Mouse (Mus musculus): Measurements from ENCODE around the gene Ncf4. TPM values are rescaled to one million over a fixed set of nuclear protein-coding genes. Genes with fewer than 3 reads are reported as not detected.
A peak's percentile ranks its signal among the peaks of the same experiment; 100 is the strongest.

Ncf4 gene
- polyA plus RNA-seq, 1 experiment from 2014 or later, result 3.8 TPM

DNA sequence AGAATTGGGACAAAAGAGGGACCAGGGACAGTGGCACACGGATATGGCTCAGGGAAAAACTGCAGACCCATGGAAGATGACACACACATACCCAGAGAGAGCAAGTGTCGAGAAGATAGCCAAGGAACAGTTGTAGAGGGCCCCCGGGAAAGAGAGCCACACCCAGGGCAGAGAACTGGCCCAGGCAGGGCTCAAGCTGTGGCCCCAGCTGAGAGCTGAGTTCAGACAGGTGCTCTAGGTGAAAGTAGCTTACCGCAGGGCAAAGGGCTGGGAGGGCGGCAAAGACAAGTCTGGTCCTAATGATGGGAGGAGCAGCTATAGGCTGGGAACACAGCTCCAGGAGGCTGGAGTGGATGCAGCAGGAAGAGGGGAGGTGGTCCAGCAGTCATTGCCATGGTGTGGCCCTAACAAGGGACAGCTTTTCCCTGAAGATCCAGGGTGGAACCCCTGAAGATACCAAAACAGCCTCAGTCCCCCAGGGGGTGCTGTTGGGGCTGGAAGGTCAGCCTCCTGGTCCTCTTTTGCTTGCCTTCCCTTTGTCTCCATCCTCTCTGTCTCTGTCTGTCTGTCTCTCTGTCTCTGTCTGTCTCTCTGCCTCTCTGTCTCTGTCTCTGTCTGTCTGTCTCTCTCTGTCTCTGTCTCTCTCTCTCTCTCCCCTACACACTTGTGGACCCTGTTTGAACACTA is 9.6 kb upstream of the Ncf4 start:
- no peaks in the 10 kb centered on the region for H3K9me3 ChIP-seq
- H3K27ac ChIP-seq, result no peak overlapping the region
- WGBS, result 70% methylated on average over 5 of the region's 5 CpGs
- no peaks in the 10 kb centered on the region for H3K4me1 ChIP-seq (replicated peaks)
- ATAC-seq (ENCODE audit: insufficient number of reproducible peaks, insufficient read depth, low FRiP score, low TSS enrichment, low read depth), result no peak
- no peak overlapping the region for H3K9ac ChIP-seq (replicated peaks)
- H3K27me3 ChIP-seq, result peaks cover 8% of the 10 kb centered on the region; the same call in 1 of the 2 replicates
- H3K4me2 ChIP-seq, result no peak overlapping the region
- H3K36me3 ChIP-seq, result no peaks in the 10 kb centered on the region
- H3K4me3 ChIP-seq (replicated peaks), result no peak overlapping the region

DNA sequence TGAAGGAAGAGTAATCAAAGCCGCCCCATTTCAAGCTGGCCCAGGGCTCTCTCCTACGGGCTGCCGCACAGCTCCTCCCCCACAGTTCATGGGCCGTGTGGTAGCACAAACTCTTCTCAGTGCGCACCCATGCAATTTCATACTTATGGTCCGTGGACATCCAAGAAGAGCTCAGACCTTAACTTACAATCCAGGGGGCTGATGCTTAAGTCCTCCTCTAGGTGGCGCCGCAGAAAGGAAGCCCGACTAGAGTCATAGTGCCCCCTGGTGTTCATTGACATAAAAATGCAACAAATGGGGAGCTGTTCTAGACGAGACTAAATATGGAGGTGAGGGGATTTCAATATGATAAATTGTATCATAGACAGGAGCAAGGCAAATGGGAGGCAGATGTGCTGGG is 5.1 kb upstream of the Ncf4 start:
- ATAC-seq (ENCODE audit: insufficient number of reproducible peaks, insufficient read depth, low FRiP score, low TSS enrichment, low read depth), result no peak
- H3K4me3 ChIP-seq (replicated peaks), result no peak overlapping the region
- H3K4me2 ChIP-seq, result no peak overlapping the region
- no peaks in the 10 kb centered on the region for H3K36me3 ChIP-seq
- 31% methylated on average over 10 of the region's 10 CpGs for WGBS
- H3K9ac ChIP-seq (replicated peaks), result no peak overlapping the region
- no peaks in the 10 kb centered on the region for H3K9me3 ChIP-seq
- peaks cover 8% of the 10 kb centered on the region; the same call in 1 of the 2 replicates for H3K27me3 ChIP-seq
- no peak overlapping the region for H3K27ac ChIP-seq
- no peaks in the 10 kb centered on the region; the same call in 1 of the 2 replicates for H3K4me1 ChIP-seq (replicated peaks)

GRCm38 (mm10) chr15:78239956-78240617 is 4.5 kb upstream of the Ncf4 start:
- no peaks in the 10 kb centered on the region for H3K9me3 ChIP-seq
- H3K27me3 ChIP-seq, result peaks cover 8% of the 10 kb centered on the region
- H3K4me1 ChIP-seq (replicated peaks), result no peaks in the 10 kb centered on the region; the same call in 1 of the 2 replicates
- H3K4me2 ChIP-seq, result no peak overlapping the region
- no peak for ATAC-seq (ENCODE audit: insufficient number of reproducible peaks, insufficient read depth, low FRiP score, low TSS enrichment, low read depth)
- no peaks in the 10 kb centered on the region for H3K36me3 ChIP-seq
- H3K27ac ChIP-seq, result no peak overlapping the region
- WGBS, result 63% methylated on average over 14 of the region's 14 CpGs
- no peak overlapping the region for H3K4me3 ChIP-seq (replicated peaks)
- no peak overlapping the region for H3K9ac ChIP-seq (replicated peaks)

DNA sequence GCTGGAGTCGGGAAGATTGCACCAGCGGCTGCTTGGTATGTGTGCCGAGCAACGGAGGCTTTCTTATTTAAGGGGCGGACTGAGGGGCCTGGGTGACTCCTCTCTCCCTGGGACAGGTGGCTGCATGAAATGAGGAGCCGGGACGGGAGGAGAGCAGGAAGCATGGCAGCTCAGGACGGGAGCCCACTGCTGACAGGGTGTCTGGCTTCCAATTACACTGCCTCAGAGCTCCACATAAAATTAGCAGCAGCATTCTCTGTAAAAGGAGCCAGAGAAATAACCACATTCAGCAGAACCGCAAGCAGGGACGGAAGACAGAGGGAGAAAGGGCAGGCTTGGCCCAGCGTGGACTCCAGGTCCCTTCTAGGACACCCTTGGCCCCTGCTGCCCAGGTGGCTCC is 3.3 kb upstream of the Ncf4 start:
- no peak for ATAC-seq (ENCODE audit: insufficient number of reproducible peaks, insufficient read depth, low FRiP score, low TSS enrichment, low read depth)
- Histone ChIP-seq H3K36me3 (no peaks in the 10 kb centered on the region), H3K4me3 (replicated peaks) (no peak overlapping the region), H3K9ac (replicated peaks) (no peak overlapping the region), H3K4me1 (replicated peaks) (no peaks in the 10 kb centered on the region; the same call in 1 of the 2 replicates), H3K27ac (no peak overlapping the region), H3K9me3 (no peaks in the 10 kb centered on the region), H3K4me2 (no peak overlapping the region), H3K27me3 (peaks cover 8% of the 10 kb centered on the region)
- WGBS, result 30% methylated on average over 11 of the region's 11 CpGs

GRCm38 (mm10) chr15:78243061-78243460 is 1.5 kb upstream of the Ncf4 start:
- 72% methylated on average over 8 of the region's 8 CpGs for WGBS
- Histone ChIP-seq H3K9ac (replicated peaks) (peak overlapping the region; percentile 34; the same call in 1 of the 2 replicates), H3K4me3 (replicated peaks) (no peak overlapping the region), H3K4me1 (replicated peaks) (no peaks in the 10 kb centered on the region; the same call in 1 of the 2 replicates), H3K4me2 (no peak overlapping the region), H3K27ac (no peak overlapping the region), H3K36me3 (no peaks in the 10 kb centered on the region), H3K9me3 (no peaks in the 10 kb centered on the region), H3K27me3 (peaks cover 11% of the 10 kb centered on the region; the same call in 1 of the 2 replicates)
- ATAC-seq (ENCODE audit: insufficient number of reproducible peaks, insufficient read depth, low FRiP score, low TSS enrichment, low read depth), result no peak

- no peak overlapping the region for H3K4me3 ChIP-seq (replicated peaks)
- H3K4me2 ChIP-seq, result no peak overlapping the region
- no peaks in the 10 kb centered on the region; the same call in 1 of the 2 replicates for H3K4me1 ChIP-seq (replicated peaks)
- no peaks in the 10 kb centered on the region for H3K36me3 ChIP-seq
- H3K9ac ChIP-seq (replicated peaks), result no peak overlapping the region
- H3K27me3 ChIP-seq, result peaks cover 8% of the 10 kb centered on the region; the same call in 1 of the 2 replicates
- H3K27ac ChIP-seq, result no peak overlapping the region
- WGBS, result 76% methylated on average over 6 of the region's 6 CpGs
- no peaks in the 10 kb centered on the region for H3K9me3 ChIP-seq
- ATAC-seq (ENCODE audit: insufficient number of reproducible peaks, insufficient read depth, low FRiP score, low TSS enrichment, low read depth), result no peak
Measured at GRCm38 (mm10) chr15:78243774-78244173, 827 bp upstream of the Ncf4 start.

- no peak overlapping the region for H3K4me3 ChIP-seq (replicated peaks)
- no peaks in the 10 kb centered on the region for H3K9me3 ChIP-seq
- no peak for ATAC-seq (ENCODE audit: insufficient number of reproducible peaks, insufficient read depth, low FRiP score, low TSS enrichment, low read depth)
- 75% methylated on average over 18 of the region's 18 CpGs for WGBS
- H3K4me1 ChIP-seq (replicated peaks), result no peaks in the 10 kb centered on the region
- H3K27me3 ChIP-seq, result peaks cover 3% of the 10 kb centered on the region; the same call in 1 of the 2 replicates
- H3K4me2 ChIP-seq, result no peak overlapping the region
- H3K9ac ChIP-seq (replicated peaks), result no peak overlapping the region
- no peak overlapping the region for H3K27ac ChIP-seq
- H3K36me3 ChIP-seq, result no peaks in the 10 kb centered on the region
Measured at GRCm38 (mm10) chr15:78246143-78247116, 1.8 kb downstream of the Ncf4 start.

- no peaks in the 10 kb centered on the region for H3K36me3 ChIP-seq
- no peaks in the 10 kb centered on the region for H3K9me3 ChIP-seq
- no peak overlapping the region for H3K4me2 ChIP-seq
- H3K27me3 ChIP-seq, result peaks cover 8% of the 10 kb centered on the region
- WGBS, result 71% methylated on average over 2 of the region's 2 CpGs
- no peak overlapping the region for H3K4me3 ChIP-seq (replicated peaks)
- ATAC-seq (ENCODE audit: insufficient number of reproducible peaks, insufficient read depth, low FRiP score, low TSS enrichment, low read depth), result no peak
- H3K4me1 ChIP-seq (replicated peaks), result no peaks in the 10 kb centered on the region
- H3K27ac ChIP-seq, result no peak overlapping the region
- no peak overlapping the region for H3K9ac ChIP-seq (replicated peaks)
Measured at GRCm38 (mm10) chr15:78247659-78248058, 3.1 kb downstream of the Ncf4 start.

DNA sequence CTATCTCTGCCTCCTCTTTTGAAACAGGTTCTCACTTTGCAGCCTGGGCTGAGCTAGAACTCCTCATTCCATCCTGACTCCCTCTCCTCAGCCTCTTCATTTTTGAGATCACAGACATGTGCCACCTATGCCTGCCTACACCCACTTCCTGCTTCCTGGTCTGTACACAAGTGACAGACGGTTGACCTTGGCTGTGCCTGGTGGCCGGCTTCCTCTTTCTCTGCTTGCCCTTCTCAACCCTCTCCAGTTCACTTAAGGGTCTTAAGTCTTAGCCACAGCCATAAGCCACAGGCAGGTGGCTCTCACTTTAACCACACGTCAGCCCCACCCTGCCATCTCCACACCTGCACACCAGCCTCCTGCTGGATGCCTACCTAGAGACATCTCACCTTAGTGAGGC is 3.8 kb downstream of the Ncf4 start:
- H3K9me3 ChIP-seq, result no peaks in the 10 kb centered on the region
- ATAC-seq (ENCODE audit: insufficient number of reproducible peaks, insufficient read depth, low FRiP score, low TSS enrichment, low read depth), result no peak
- 72% methylated on average over 3 of the region's 3 CpGs for WGBS
- H3K27ac ChIP-seq, result no peak overlapping the region
- H3K4me2 ChIP-seq, result no peak overlapping the region
- H3K4me3 ChIP-seq (replicated peaks), result no peak overlapping the region
- H3K9ac ChIP-seq (replicated peaks), result no peak overlapping the region
- no peaks in the 10 kb centered on the region for H3K4me1 ChIP-seq (replicated peaks)
- peaks cover 15% of the 10 kb centered on the region for H3K27me3 ChIP-seq
- no peaks in the 10 kb centered on the region for H3K36me3 ChIP-seq

DNA sequence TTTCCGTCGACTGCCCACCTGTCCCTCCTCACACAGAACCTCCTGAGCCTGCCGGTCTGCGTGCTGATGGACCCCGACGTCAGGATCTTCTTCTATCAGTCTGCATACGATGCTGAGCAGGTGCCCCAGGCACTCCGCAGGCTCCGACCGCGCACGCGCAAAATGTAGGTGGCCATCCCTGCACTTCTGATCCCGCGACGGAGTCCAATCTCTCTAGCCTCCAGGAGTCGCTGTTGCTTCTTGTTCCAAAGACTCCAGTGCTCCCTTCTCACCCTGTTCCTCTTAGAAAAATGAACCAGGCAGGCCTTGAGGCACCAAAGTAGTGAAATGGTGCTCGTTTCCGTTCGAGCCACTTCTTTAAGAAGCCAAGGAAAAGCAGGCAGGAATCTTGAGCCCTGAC is 10.2 kb downstream of the Ncf4 start:
- no peak overlapping the region for H3K9ac ChIP-seq (replicated peaks)
- ATAC-seq (ENCODE audit: insufficient number of reproducible peaks, insufficient read depth, low FRiP score, low TSS enrichment, low read depth), result no peak
- WGBS, result 25% methylated on average over 20 of the region's 20 CpGs
- no peak overlapping the region for H3K4me2 ChIP-seq
- no peaks in the 10 kb centered on the region for H3K9me3 ChIP-seq
- H3K4me1 ChIP-seq (replicated peaks), result no peaks in the 10 kb centered on the region
- H3K27ac ChIP-seq, result no peak overlapping the region
- peaks cover 37% of the 10 kb centered on the region for H3K27me3 ChIP-seq
- no peaks in the 10 kb centered on the region for H3K36me3 ChIP-seq
- H3K4me3 ChIP-seq (replicated peaks), result no peak overlapping the region

Data from limb, embryonic 12.5 days (tissue).